Mouse (Mus musculus) lung, postnatal 0 days (tissue): ENCODE results near the gene Arhgap15.

Experiments
- CTCF ChIP-seq: IDR thresholded peaks from 2 replicates; pipeline ENCODE4 v1.5.1; 2016; ENCODE audit warnings: antibody characterized with exemption, mild to moderate bottlenecking
- EP300 ChIP-seq: IDR thresholded peaks from 2 replicates; pipeline ENCODE4 v1.6.1; 2016; ENCODE audit warnings: antibody characterized with exemption, mild to moderate bottlenecking, control low read depth

- peak; percentile 87 for TF ChIP-seq CTCF
- TF ChIP-seq EP300, result no peak
Measured at GRCm38 (mm10) chr2:43722446-43723103, 26.0 kb upstream of the Arhgap15 start.
